Mouse (Mus musculus): ENCODE measurements at regions not wholly inside any gene's neighbourhood (a gene's known extent, or its start where the extent isn't known, plus 50 kb on each side); places are given as distances from the start of the nearest gene placed in this dataset.

DNA sequence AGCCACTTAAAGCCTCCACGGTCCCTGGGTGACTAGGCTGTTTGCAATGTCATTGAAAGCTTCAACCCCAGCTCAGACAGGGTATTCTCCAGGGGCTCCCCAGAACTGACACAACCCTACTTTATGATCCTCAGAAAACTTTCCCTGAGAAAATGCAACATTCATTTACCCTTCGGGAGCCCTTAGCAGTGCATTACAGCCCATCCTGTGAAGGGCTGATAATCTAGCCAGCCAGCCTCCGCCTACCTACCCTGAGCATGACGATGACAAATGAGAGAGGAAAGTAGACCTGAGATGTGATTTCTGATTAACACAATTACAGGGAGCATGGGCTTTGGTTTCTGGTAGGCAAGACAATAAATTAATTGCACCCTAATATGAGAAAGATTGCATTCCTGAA, 212.6 kb upstream of the Hs6st1 start:
- Histone ChIP-seq H3K27me3 (ENCODE audit: control insufficient read depth, insufficient read depth, low read length) (no peaks in the 10 kb centered on the region), H3K4me3 (ENCODE audit: low read depth, low read length) (no peak overlapping the region), H3K36me3 (replicated peaks; ENCODE audit: control insufficient read depth, insufficient read depth, low read depth, low read length) (no peaks in the 10 kb centered on the region), H3K9me3 (replicated peaks; ENCODE audit: control insufficient read depth, low read length) (no peaks in the 10 kb centered on the region), H3K4me1 (ENCODE audit: control insufficient read depth, insufficient read depth, low read length) (no peaks in the 10 kb centered on the region), H3K4me2 (ENCODE audit: low read depth, low read length) (no peak overlapping the region), H3K9ac (replicated peaks; ENCODE audit: low read length) (no peak overlapping the region), H3K27ac (replicated peaks; ENCODE audit: low read depth, low read length) (no peak overlapping the region)
- no peak for ATAC-seq (replicated peaks; ENCODE audit: insufficient number of reproducible peaks, low FRiP score, low TSS enrichment, low read depth)
- 87% methylated on average over 4 of the region's 4 CpGs for WGBS
- no peak for DNase-seq (ENCODE audit: low spot score)

DNA sequence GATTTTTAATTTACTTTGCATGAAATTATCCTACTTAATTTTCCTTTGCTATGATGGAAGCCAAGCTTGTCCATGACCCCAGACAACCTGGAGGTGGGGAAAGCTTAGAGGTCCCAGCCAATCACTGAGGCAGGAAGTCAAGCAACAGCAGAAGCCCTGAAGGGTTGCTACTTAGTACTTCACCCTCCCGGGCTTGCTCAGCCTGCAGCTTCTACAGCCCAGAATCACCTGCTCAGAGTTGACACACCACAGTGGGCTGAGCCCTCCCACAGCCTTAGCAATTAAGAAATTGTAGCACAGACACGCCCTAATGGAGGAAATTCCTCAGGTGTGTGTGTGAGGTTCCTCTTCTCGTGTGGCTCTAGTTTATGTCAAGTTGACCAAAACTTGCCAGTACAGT, 209.9 kb upstream of the Hs6st1 start:
- Histone ChIP-seq H3K4me3 (ENCODE audit: low read depth, low read length) (no peak overlapping the region), H3K9me3 (replicated peaks; ENCODE audit: control insufficient read depth, low read length) (no peaks in the 10 kb centered on the region), H3K27ac (replicated peaks; ENCODE audit: low read depth, low read length) (no peak overlapping the region), H3K27me3 (ENCODE audit: control insufficient read depth, insufficient read depth, low read length) (no peaks in the 10 kb centered on the region), H3K9ac (replicated peaks; ENCODE audit: low read length) (no peak overlapping the region), H3K4me1 (ENCODE audit: control insufficient read depth, insufficient read depth, low read length) (no peaks in the 10 kb centered on the region), H3K4me2 (ENCODE audit: low read depth, low read length) (no peak overlapping the region), H3K36me3 (replicated peaks; ENCODE audit: control insufficient read depth, insufficient read depth, low read depth, low read length) (no peaks in the 10 kb centered on the region)
- 66% methylated on average over 3 of the region's 3 CpGs for WGBS
- DNase-seq (ENCODE audit: low spot score) (no peak), ATAC-seq (replicated peaks; ENCODE audit: insufficient number of reproducible peaks, low FRiP score, low TSS enrichment, low read depth) (no peak)

DNA sequence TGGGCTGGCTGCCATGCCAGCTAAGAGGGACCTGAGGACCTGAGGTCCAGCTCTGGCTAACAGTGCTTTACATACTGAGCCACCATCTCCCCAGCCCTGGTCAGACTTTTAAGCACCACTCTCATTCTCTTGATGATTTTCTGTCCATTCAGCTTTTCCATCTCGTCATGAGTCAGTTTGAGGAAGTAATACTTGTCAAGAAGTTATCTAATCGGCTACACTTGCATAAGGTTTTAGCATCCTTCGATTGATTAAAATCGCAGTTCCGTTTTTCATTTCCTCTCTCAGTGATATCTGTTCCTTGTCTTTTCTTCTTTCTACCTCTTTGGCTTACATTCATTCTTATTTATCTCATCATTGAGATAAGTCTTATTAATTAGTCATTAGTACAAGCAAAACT, 207.4 kb upstream of the Hs6st1 start:
- no peaks in the 10 kb centered on the region for H3K9me3 ChIP-seq (replicated peaks; ENCODE audit: control insufficient read depth, low read length)
- no peaks in the 10 kb centered on the region for H3K4me1 ChIP-seq (ENCODE audit: control insufficient read depth, insufficient read depth, low read length)
- H3K4me3 ChIP-seq (ENCODE audit: low read depth, low read length): no peak overlapping the region
- ATAC-seq (replicated peaks; ENCODE audit: insufficient number of reproducible peaks, low FRiP score, low TSS enrichment, low read depth) (no peak), DNase-seq (ENCODE audit: low spot score) (no peak)
- H3K27me3 ChIP-seq (ENCODE audit: control insufficient read depth, insufficient read depth, low read length): no peaks in the 10 kb centered on the region
- H3K27ac ChIP-seq (replicated peaks; ENCODE audit: low read depth, low read length): no peak overlapping the region
- no peaks in the 10 kb centered on the region for H3K36me3 ChIP-seq (replicated peaks; ENCODE audit: control insufficient read depth, insufficient read depth, low read depth, low read length)
- H3K9ac ChIP-seq (replicated peaks; ENCODE audit: low read length): no peak overlapping the region
- no peak overlapping the region for H3K4me2 ChIP-seq (ENCODE audit: low read depth, low read length)
- 92% methylated on average over 5 of the region's 5 CpGs for whole genome bisulfite sequencing

DNA sequence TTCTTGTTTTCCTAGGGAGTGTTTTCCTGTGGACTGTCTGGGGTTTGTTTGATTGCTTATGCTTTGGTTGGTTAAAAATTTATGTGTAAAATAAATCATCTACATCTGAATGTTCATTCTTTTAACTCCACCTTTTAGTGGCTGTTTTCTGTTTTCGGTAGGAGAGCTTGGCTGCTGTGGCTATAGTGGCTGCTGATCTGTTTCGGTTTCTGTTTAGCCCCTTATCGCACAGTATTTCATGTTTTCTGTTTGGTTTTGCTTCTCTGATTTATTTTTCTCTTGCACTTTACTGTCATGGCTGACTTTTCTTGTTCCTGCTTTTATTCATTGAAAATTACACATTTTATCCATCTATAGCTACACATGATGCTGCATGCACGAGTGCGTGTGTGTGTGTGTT, 206.0 kb upstream of the Hs6st1 start:
- H3K4me1 ChIP-seq (ENCODE audit: control insufficient read depth, insufficient read depth, low read length): no peaks in the 10 kb centered on the region
- H3K4me2 ChIP-seq (ENCODE audit: low read depth, low read length): no peak overlapping the region
- no peak overlapping the region for H3K27ac ChIP-seq (replicated peaks; ENCODE audit: low read depth, low read length)
- WGBS: 87% methylated on average over 5 of the region's 5 CpGs
- DNase-seq (ENCODE audit: low spot score) (no peak), ATAC-seq (replicated peaks; ENCODE audit: insufficient number of reproducible peaks, low FRiP score, low TSS enrichment, low read depth) (no peak)
- no peak overlapping the region for H3K9ac ChIP-seq (replicated peaks; ENCODE audit: low read length)
- H3K9me3 ChIP-seq (replicated peaks; ENCODE audit: control insufficient read depth, low read length): no peaks in the 10 kb centered on the region
- no peaks in the 10 kb centered on the region for H3K27me3 ChIP-seq (ENCODE audit: control insufficient read depth, insufficient read depth, low read length)
- H3K36me3 ChIP-seq (replicated peaks; ENCODE audit: control insufficient read depth, insufficient read depth, low read depth, low read length): no peaks in the 10 kb centered on the region
- H3K4me3 ChIP-seq (ENCODE audit: low read depth, low read length): no peak overlapping the region

DNA sequence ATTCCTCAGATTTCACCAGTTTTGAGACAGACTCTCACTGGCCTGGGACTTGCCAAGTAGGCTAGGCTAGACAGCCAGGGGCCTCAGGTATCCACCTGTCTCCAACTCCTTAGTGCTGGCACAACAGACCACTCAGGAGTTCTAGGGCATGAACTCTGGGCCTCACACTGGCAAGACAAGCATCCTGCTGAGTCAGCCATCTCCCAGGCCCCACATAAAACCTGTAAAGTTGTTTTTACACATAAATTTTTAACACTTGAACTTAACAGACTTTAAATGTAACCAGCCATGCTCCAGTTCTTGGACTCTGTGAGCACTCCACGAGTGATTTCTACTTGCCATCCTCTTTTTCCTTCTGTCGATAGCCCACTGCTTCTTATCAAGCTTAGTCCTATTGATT, 205.5 kb upstream of the Hs6st1 start:
- H3K9me3 ChIP-seq (replicated peaks; ENCODE audit: control insufficient read depth, low read length): no peaks in the 10 kb centered on the region
- DNase-seq (ENCODE audit: low spot score) (no peak), ATAC-seq (replicated peaks; ENCODE audit: insufficient number of reproducible peaks, low FRiP score, low TSS enrichment, low read depth) (no peak)
- H3K9ac ChIP-seq (replicated peaks; ENCODE audit: low read length): no peak overlapping the region
- H3K4me2 ChIP-seq (ENCODE audit: low read depth, low read length): no peak overlapping the region
- H3K27ac ChIP-seq (replicated peaks; ENCODE audit: low read depth, low read length): no peak overlapping the region
- no peak overlapping the region for H3K4me3 ChIP-seq (ENCODE audit: low read depth, low read length)
- H3K27me3 ChIP-seq (ENCODE audit: control insufficient read depth, insufficient read depth, low read length): no peaks in the 10 kb centered on the region
- 79% methylated on average over 2 of the region's 2 CpGs for WGBS
- no peaks in the 10 kb centered on the region for H3K4me1 ChIP-seq (ENCODE audit: control insufficient read depth, insufficient read depth, low read length)
- H3K36me3 ChIP-seq (replicated peaks; ENCODE audit: control insufficient read depth, insufficient read depth, low read depth, low read length): no peaks in the 10 kb centered on the region

DNA sequence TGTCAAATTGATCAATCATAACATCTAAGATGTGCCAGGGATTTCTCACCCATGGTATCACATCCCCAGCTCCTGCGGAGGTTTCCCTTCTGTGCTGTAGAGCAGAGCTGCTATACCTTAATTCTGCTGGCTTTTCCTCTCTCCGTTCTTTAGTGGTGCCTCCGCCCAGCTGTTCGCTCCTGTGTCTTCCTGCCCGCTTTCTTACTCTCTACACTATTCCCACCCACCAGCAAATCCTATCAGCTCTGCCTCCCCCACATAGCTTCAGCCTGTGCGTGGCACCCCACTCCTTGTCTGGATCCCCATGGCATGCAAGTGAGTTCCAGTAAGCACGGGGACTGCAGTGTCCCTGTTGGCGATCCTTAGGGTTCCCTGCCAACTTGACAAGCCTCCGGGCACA, 204.0 kb upstream of the Hs6st1 start:
- H3K9me3 ChIP-seq (replicated peaks; ENCODE audit: control insufficient read depth, low read length): no peaks in the 10 kb centered on the region
- no peak overlapping the region for H3K4me3 ChIP-seq (ENCODE audit: low read depth, low read length)
- ATAC-seq (replicated peaks; ENCODE audit: insufficient number of reproducible peaks, low FRiP score, low TSS enrichment, low read depth) (no peak), DNase-seq (ENCODE audit: low spot score) (no peak)
- H3K4me1 ChIP-seq (ENCODE audit: control insufficient read depth, insufficient read depth, low read length): no peaks in the 10 kb centered on the region
- WGBS: 90% methylated on average over 9 of the region's 9 CpGs
- H3K9ac ChIP-seq (replicated peaks; ENCODE audit: low read length): no peak overlapping the region
- H3K27me3 ChIP-seq (ENCODE audit: control insufficient read depth, insufficient read depth, low read length): no peaks in the 10 kb centered on the region
- H3K36me3 ChIP-seq (replicated peaks; ENCODE audit: control insufficient read depth, insufficient read depth, low read depth, low read length): no peaks in the 10 kb centered on the region
- no peak overlapping the region for H3K4me2 ChIP-seq (ENCODE audit: low read depth, low read length)
- H3K27ac ChIP-seq (replicated peaks; ENCODE audit: low read depth, low read length): no peak overlapping the region

DNA sequence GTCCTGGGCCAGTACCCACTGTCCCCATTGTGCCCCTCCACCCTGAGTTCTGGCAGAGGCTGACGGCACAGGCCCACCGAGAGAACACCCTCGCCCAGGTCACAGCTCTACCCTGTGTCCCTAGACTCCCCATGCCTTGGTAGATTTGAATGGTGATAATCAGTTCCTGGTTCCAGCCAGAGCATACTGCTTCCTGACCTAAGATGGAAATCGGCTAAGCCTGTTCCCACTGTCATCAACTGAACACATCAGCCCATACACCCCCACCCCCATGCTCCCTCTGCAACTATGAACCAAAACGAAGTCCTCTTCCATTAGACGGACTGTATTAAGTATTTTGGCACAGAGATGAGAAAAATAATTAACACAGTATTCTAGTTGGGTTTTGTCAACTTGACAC, 202.9 kb upstream of the Hs6st1 start:
- Histone ChIP-seq H3K9me3 (replicated peaks; ENCODE audit: control insufficient read depth, low read length) (no peaks in the 10 kb centered on the region), H3K4me3 (ENCODE audit: low read depth, low read length) (no peak overlapping the region), H3K4me1 (ENCODE audit: control insufficient read depth, insufficient read depth, low read length) (no peaks in the 10 kb centered on the region), H3K36me3 (replicated peaks; ENCODE audit: control insufficient read depth, insufficient read depth, low read depth, low read length) (no peaks in the 10 kb centered on the region), H3K27me3 (ENCODE audit: control insufficient read depth, insufficient read depth, low read length) (no peaks in the 10 kb centered on the region), H3K9ac (replicated peaks; ENCODE audit: low read length) (no peak overlapping the region), H3K27ac (replicated peaks; ENCODE audit: low read depth, low read length) (no peak overlapping the region), H3K4me2 (ENCODE audit: low read depth, low read length) (no peak overlapping the region)
- no peak for ATAC-seq (replicated peaks; ENCODE audit: insufficient number of reproducible peaks, low FRiP score, low TSS enrichment, low read depth)
- DNase-seq (ENCODE audit: low spot score): no peak
- 84% methylated on average over 6 of the region's 6 CpGs for WGBS

DNA sequence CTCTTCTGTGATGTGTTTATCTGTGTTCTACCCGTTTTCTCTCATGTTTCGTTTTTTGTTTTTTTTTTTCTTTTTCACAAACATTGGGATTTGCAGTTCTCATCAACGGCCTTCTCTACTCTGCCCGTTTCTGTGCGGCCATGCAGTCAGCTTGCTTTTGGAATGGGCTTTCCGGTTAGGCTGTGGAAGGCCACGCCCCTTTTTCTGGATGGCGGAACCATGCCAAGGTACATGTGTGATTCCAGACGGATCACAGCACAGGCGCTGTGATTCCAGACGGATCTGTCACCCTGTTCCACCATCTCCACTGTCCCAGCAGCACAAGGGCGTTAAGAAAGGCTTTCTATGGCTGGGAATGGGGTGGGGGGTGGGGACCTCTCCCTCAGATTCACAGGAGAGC, 201.6 kb upstream of the Hs6st1 start:
- ATAC-seq (replicated peaks; ENCODE audit: insufficient number of reproducible peaks, low FRiP score, low TSS enrichment, low read depth) (no peak), DNase-seq (ENCODE audit: low spot score) (no peak)
- Histone ChIP-seq H3K4me1 (ENCODE audit: control insufficient read depth, insufficient read depth, low read length) (no peaks in the 10 kb centered on the region), H3K4me2 (ENCODE audit: low read depth, low read length) (no peak overlapping the region), H3K27ac (replicated peaks; ENCODE audit: low read depth, low read length) (no peak overlapping the region), H3K27me3 (ENCODE audit: control insufficient read depth, insufficient read depth, low read length) (no peaks in the 10 kb centered on the region), H3K9me3 (replicated peaks; ENCODE audit: control insufficient read depth, low read length) (no peaks in the 10 kb centered on the region), H3K36me3 (replicated peaks; ENCODE audit: control insufficient read depth, insufficient read depth, low read depth, low read length) (no peaks in the 10 kb centered on the region), H3K4me3 (ENCODE audit: low read depth, low read length) (no peak overlapping the region), H3K9ac (replicated peaks; ENCODE audit: low read length) (no peak overlapping the region)
- WGBS: 87% methylated on average over 12 of the region's 12 CpGs
